Mouse (Mus musculus): ENCODE results near the gene Cacna1a. TPM values are rescaled to one million over a fixed set of nuclear protein-coding genes. Genes with fewer than 3 reads are reported as not detected.
A peak's percentile ranks its signal among the peaks of the same experiment; 100 is the strongest.

The Cacna1a gene
- total RNA-seq, 2 experiments from 2014 or later, result 0.21 to 1.8 TPM

DNA sequence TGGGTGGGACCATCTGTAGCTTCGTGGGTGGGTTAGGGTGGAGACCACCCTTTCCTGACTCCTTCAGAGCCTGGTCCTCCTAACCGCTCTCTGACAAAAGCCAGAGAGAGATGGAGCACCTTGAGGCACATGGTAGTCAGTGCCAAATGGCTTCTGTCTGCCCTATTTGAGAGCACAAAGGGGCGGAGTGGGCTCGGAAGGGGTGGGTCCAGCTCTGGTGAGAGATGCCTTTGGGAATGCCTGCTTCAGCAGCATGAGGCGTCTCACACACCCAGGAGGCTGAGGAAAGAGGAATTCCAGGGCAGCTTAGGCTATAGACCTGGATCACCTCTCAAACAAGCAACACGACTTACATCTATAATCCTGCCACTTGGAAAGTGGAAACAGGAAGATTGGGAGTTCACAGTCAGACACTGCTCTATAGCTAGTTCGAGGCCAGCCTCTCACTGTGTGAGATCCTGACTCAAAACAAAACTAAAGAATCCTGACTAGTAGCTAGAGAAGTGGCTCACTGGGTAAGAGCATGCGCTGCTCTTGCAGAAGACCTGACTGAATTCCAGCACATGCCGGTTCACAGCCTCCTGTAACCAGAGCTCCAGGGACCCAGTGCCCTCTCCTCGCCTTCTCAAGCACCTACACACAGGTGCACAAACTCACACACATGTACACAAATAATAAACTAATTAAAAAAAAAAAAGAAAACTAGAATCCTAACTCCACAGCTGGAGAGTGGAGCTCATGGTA is 245.8 kb downstream of the Cacna1a start:
- ATAC-seq (replicated peaks; ENCODE audit: poor library complexity), result no peak

DNA sequence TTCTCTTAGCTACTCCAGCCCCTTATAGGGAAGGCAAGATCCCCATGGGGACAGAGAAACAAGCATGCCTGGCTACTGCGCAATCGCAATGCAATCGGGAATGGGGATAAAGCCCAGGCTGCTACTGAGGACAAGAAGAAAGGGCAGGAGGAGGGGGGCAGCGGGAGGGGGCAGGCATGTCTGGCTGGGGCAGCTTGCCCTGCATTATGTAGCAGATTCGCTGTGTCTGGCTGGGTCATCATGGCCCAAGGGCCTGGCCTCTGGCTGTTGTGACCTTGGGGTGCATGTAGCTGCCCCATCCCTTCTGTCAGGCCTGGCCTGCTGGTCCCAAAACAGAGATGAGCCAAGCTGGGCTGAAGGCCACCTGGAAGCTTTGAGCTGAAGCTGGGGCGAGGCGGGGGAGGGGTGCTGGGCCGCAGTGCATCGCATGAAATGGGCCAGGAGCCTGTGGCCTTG is 246.6 kb downstream of the Cacna1a start:
- no peak for ATAC-seq (replicated peaks; ENCODE audit: poor library complexity)

DNA sequence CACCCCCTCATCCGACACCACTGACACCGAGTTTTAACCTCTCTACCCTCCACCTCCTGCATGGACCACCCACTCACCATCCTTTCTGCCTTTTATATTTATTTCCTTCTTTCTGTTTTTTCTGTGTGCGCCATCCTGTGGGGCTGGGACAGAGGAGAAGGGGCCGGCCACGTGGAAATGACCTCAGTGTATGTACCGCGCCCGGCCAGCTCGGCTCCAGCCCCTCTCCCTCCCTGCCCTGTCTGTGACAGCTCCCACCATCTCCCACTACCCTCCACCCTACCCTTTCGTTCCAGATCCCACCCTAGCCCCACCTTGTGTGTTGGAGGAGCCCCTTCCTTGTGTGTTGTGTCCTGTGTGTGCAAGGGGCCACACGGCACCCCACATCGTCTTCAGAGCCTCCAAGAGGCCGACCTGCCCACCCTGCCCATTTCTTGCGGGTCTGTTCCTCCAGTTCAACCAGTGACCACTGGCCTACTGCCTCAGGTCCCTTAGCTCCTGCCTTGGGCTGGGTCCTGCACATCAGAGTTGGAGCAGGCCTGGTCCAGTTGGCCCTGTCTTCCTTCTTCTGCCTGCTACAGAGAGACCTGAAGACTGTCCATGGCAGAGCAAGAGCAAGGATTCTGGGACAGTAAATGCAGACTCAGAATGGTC is 247.3 kb downstream of the Cacna1a start:
- no peak for ATAC-seq (replicated peaks; ENCODE audit: poor library complexity)

DNA sequence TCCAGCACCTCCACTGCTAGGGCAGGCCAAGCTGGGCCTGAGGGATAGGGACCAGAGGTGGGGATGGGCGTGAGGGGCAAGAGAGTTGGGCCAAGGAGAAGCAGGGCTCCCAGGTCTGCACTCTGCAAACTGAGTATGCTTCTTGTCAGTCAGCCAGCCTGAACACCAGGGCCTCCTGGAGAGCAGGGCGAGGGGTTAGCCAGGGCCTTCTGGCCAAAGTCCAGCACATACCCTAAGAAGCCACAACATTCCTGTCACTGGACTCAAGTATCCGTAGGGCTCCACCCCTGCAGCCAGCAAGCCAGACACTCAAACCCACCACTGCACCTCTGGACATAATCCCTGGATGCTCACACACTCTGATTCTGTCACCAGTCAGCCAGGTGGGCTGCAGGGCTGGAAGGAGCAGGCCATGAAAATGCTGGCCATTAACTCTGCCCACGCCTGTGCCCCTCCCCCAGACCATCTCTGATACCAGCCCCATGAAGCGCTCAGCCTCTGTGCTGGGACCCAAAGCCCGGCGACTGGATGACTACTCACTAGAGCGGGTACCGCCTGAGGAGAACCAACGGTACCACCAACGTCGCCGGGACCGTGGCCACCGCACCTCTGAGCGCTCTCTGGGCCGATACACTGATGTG is 247.9 kb downstream of the Cacna1a start:
- no peak for ATAC-seq (replicated peaks; ENCODE audit: poor library complexity)

DNA sequence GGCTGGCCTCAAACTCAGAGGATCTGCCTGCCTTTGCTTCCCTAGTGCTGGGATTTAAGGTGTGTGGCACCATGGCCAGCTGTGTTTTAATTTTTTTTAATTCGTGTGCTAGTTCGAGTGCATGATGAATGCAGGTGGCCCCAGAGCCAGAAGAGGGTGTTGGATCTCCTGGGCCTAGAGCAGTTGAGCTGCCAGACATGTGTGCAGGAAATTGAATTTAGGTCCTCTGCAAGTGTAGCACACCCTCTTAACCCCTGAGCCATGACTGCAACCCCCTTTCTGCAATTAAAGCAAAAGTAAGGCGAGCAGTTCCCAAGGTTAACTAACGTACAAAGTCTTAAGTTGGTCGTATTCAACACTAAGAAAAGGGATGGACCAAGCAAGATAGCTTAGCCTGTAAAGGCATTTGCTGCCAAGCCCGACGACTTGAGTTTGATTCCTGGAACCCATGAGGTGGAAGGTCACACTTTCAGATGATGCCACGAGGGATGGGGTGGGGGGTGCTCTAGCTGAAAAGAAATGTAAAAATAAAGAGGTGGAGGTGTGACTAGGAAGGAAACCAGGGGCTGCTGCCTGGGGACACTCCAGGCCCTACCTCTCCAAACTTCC is 249.8 kb downstream of the Cacna1a start:
- no peak for ATAC-seq (replicated peaks; ENCODE audit: poor library complexity)

DNA sequence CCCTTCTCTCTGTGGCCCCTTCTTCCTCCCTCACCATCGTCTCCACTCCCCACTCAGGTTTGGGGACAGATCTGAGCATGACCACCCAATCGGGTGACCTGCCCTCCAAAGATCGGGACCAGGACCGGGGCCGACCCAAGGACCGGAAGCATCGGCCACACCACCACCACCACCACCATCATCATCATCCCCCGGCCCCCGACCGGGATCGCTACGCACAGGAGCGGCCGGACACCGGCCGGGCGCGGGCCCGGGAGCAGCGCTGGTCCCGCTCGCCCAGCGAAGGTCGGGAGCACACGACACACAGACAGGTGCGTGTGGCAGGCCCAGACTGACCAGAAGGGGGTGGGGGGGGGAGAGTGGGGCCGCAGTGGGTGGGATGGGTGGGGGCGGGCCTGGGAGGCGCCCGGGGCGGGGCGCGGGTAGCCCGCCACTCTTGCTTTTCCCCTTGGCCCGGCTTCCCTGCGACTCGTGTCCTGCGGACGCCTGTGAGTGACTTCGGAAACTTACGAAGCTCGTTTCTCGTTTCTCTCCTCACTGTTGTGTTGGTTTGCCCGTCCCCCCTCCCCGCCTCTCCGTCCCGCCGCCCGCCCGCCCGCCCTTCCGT is 250.4 kb downstream of the Cacna1a start:
- ATAC-seq (replicated peaks; ENCODE audit: poor library complexity), result no peak

DNA sequence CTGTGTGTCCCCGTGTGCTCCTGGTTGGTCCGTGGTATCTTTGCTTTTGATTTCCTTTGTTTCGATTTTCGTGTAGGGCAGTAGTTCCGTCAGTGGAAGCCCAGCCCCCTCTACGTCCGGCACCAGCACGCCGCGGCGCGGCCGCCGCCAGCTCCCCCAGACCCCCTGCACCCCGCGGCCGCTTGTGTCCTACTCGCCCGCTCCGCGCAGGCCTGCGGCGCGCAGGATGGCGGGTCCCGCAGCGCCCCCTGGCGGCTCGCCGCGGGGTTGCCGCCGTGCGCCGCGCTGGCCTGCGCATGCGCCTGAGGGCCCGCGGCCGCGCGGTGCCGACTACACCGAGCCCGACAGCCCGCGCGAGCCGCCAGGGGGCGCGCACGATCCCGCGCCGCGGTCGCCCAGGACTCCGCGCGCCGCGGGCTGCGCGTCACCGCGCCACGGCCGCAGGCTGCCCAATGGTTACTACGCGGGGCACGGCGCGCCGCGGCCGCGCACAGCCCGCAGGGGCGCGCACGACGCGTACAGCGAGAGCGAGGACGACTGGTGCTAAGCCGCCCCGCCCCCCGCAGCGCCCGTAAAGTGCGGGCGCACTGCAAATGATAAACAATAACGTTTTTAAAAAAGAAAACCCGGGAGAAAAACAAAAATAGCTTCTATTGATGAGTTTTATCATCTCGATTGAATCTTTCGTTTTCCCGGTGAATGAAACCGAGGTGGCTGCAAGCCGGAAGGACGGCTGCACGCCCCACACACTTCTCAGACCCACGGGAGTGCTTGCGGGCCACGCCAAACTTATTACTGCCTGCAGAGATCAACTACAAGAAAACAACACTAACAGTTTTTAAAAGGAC is 251.1 kb downstream of the Cacna1a start:
- ATAC-seq (replicated peaks; ENCODE audit: poor library complexity), result peak; percentile 86

DNA sequence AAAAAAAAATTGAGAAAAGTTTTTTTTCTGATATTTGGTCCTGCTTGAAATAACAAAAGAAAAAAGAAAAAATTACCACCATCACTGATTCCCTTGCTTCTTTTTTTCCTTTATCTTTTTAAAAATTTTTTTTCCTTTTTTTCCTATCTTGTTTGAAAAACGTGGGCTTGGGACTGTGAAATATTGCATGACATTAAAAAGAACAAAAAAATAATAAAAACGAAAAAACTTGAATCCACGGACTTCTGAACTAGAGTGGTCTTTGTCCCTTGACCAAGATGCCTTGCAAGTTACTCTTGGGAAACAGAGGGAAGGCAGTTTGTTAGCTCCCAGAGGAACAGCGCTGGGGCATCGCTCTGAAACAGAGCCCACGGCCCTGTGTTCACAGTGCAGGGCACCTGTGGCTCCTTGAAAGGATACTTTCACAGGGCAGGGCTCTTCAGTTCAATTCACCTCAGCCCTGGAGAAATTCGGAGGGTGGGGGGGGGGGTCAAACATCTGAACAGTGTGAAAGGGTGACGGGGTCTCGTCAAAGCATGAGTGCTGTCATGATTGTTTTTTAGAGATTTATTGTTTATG is 251.9 kb downstream of the Cacna1a start:
- no peak for ATAC-seq (replicated peaks; ENCODE audit: poor library complexity)

DNA sequence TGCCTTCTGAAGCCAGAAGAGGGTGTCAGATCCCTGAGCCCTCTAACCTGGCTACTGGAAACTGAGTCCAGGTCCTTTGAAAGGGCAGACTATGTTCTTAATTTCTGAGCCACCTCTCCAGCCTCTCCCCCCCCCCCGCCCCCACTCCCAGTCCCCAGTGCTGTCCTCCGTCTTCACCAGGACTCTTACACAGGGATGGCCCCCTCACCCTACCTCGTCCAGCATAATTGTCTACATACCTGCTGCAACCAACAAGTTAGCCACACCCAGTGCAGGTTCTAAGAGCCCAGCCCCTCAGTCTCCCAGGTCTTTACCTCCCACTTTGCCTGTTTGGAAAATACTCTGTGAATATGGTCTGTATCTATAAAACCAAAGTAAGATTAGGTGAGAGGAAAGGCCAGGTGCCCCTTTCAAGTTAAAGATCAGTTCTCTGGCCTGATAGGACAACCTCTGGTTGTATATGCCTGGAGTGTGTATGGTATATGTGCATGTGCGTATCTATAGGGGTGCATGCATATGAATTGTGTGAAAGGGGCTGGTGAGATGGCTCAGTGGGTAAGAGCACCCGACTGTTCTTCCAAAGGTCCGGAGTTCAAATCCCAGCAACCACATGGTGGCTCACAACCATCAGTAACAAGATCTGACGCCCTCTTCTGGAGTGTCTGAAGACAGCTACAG is 252.5 kb downstream of the Cacna1a start:
- no peak for ATAC-seq (replicated peaks; ENCODE audit: poor library complexity)

DNA sequence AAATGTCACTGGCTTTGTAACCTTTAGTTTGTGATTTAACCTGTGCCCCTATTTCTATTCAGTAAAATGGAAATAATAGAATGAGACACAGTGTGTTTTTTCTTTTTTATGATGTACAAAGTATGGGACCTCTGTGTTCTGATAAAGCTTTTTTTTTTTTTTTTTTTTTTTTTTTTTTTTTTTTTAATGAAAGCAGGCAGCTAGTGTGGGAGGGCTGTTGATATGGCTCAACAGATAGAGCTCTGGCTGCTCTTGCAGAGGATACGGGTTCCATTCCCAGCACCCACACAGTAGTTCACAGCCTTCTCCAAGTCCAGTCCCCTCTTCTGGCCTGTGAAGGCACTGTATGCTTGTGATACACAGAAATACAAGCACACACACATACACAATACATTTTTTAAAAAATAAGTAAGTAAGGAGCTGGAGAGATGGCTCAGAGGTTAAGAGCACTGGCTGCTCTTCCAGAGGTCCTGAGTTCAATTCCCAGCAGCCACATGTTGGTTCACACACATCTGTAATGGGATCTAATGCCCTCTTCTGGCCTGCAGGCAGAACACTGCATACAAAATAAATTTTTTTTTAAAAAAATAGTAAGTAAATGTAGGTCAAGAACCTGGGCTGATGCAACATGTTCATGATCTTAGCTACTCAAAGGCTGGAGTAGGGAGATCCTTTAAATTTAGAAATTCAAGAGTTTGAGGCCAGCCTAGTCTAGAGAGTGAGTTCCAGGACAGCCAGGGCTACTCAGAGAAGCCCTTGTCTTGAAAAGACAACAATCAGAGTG is 253.5 kb downstream of the Cacna1a start:
- ATAC-seq (replicated peaks; ENCODE audit: poor library complexity), result peak; percentile 37

DNA sequence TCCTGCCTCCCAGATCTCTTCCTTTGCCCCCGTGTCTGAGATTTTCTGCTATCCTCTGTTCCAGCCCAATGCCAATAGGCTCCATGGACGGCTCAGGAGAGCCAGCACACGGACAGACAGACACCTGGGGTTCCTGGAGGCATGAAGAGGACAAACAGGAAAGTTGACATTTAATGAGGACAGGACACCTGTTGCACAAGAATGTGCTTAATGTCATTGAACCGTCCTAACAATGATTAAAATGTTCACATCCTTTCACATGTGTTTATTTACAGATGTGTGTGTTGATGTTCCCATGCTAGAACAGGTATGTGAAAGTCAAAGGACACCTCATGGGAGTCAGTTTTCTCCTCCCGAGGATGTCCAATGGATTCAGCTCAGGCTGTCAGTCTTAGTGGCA is 254.8 kb downstream of the Cacna1a start:
- ATAC-seq (replicated peaks; ENCODE audit: poor library complexity), result no peak

DNA sequence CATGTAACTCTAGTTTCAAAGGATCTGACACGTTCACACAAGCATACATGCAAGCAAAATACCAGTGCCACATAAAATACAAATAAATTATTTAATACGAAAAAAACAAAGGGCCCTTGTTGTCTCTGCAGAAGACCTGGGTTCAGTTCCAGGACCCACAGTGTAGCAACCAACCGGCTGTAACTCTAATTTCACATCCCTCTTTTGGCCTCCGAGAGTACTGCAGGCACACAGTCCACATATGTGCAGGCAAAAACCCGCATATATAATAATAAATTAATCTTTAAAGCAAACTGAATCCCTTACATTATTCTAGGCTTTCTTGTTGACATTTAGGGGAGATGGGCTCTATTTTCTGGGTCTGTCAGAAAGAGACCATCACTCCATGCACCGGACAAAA is 258.6 kb downstream of the Cacna1a start:
- peak; percentile 59; the same call in 1 of the 2 replicates for ATAC-seq (replicated peaks; ENCODE audit: poor library complexity)

DNA sequence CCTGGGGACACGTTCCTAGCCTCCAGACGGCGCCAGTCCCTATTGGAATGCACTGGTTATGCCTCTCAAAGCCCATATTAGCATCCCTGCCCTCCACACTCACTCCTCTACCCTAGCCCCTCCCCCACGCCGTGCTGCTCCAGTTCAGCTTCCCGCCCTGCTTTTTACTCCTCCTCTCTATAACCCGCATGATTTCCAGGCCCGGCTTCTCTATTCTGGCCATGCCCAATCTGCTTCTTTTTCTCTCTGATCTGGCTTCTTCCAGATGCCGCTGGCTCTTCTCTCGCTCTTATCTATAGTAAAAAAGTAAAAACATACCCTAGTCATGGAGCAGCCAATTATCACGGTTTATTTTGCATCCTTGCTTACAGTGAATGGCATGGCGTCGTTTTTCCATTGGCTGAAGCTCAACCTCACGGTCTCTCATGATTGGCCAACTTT is 259.2 kb downstream of the Cacna1a start:
- peak; percentile 68 for ATAC-seq (replicated peaks; ENCODE audit: poor library complexity)

DNA sequence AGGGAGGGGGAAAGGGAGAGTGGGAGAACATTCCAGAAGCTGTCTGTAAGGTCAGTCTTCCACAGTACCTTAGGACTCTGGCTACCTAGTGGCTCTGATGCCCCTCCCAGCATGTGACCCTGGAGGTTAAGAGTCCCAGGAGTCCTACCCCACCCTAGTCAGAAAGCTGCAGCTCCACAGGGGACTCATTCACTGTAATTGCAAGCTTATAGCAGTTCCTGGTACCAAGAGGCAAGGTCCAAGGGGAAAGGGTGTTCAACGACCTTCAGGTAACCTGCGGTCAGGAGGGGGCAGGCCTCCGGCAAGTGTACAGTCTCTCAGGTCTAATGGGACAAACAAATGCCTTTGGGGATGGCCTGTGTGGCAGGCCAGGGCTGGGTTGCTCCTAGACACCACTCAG is 262.0 kb downstream of the Cacna1a start:
- no peak for ATAC-seq (replicated peaks; ENCODE audit: poor library complexity)

DNA sequence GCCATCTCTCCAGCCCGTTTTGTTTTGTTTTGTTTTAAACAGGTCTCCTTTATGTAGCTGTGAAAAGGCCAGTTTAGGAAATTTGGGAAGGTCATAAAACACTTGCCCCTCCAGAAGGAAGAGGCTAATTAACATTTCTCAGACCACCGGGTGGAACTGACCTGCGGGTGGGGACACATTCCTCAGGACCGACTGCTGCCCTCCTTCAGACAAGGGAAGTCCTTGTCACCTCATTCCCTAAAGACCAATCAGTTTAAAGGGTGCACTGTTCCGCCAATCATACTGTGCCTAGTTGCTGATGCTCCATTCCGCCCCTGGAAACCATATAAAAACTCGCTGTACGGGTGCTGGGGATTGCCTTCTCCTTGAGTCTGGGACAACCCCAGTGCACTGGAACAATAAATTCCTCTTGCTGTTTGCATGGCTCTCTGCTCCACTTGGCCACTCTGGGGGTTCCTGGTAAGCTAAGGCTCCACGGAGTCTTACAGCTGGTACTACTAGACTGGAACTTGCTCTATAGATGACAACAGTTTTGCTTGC is 264.9 kb downstream of the Cacna1a start:
- no peak for ATAC-seq (replicated peaks; ENCODE audit: poor library complexity)

DNA sequence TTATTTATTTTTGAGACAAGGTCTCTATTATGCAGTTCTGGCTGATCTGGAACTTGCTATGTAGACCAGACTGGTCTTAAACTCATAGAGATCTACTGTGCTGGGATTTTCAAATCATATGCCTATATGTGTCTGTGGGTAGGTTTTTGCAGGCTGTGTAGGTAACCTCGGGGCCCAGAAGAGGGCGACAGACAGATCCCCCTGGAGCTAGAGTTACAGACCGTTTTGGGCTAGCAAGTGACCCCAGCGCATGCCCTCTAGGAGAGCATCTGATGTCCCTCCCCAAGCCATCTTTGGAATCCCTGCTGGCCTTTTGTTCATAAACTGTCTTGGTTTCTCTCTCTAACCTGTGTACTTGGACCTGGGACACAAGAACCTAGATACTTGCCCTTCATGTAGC is 266.4 kb downstream of the Cacna1a start:
- ATAC-seq (replicated peaks; ENCODE audit: poor library complexity), result no peak

DNA sequence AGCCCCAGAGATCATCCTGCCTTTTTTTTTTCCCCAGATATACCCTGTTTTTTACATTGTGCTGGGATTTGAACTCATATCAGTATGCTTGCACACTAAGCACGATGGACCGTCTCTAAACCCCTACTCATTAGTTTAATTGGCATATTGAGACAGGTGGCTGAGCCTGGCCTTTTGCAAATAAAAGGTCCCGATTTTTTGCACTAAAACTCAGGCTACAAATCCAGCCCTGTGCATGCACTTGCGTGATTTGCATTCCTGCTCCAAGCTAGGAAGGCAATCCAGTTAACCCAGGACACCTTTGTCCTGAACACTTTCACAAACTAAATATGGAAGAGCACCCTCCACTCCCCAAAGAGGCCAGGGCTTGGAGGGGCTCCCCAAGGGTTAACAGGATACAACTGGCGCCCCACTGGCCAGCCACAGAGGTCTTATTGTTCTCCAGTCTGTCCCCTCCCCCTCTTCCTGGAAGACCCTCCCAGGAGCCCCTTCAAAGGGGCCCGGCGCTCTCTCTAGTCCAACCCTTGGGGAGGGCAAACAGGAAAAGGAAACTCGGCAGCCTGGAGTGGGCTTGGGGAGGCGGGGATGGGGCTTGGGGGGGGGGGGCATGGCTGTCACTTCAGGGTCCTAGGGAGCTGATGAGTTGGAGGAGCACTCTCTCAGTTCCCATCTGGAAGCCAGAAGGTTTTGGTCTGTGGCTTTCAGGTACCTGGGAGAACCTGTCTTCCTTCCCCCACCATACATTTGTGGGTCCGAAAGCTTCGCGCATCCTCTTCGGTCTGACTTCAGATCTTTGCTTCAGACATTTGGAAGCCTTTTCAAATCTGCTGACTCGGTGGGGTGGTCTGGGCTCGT is 267.3 kb downstream of the Cacna1a start:
- ATAC-seq (replicated peaks; ENCODE audit: poor library complexity), result no peak
